Mouse (Mus musculus) E14TG2a.4 (cell line): ENCODE data around the gene Cebpe.
A peak's percentile ranks its signal among the peaks of the same experiment; 100 is the strongest.

ENCODE experiments used
- H3K27me3 ChIP-seq: 2 replicates; pipeline ENCODE4 v1.6.1; 2014; ENCODE audit warnings: low read length, control low read depth; ENCODE audit not compliant: insufficient read depth
- H3K36me3 ChIP-seq: 2 replicates; pipeline ENCODE4 v1.6.1; 2014; ENCODE audit warnings: low read length, control low read depth; ENCODE audit not compliant: insufficient read depth
- H3K4me1 ChIP-seq: replicated peaks from 2 replicates; pipeline ENCODE4 v1.6.1; 2014; ENCODE audit warnings: low read depth, low read length, control low read depth
- H3K4me3 ChIP-seq: replicated peaks from 2 replicates; pipeline ENCODE4 v1.5.1; 2014; ENCODE audit warnings: mild to moderate bottlenecking, low read length
- H3K9me3 ChIP-seq: 2 replicates; pipeline ENCODE4 v1.6.1; 2014; ENCODE audit warnings: low read length, control low read depth
- CTCF ChIP-seq: conservative IDR thresholded peaks from 2 replicates; pipeline ENCODE4 v1.5.1; 2014; ENCODE audit warnings: low read length
- NANOG ChIP-seq: IDR thresholded peaks from 2 replicates; pipeline ENCODE4 v1.6.1; 2014; ENCODE audit warnings: borderline replicate concordance, low read length, mixed read lengths
- POU5F1 ChIP-seq: IDR thresholded peaks from 2 replicates; pipeline ENCODE4 v1.6.1; 2014; ENCODE audit warnings: low read length, borderline replicate concordance

The Cebpe gene

DNA sequence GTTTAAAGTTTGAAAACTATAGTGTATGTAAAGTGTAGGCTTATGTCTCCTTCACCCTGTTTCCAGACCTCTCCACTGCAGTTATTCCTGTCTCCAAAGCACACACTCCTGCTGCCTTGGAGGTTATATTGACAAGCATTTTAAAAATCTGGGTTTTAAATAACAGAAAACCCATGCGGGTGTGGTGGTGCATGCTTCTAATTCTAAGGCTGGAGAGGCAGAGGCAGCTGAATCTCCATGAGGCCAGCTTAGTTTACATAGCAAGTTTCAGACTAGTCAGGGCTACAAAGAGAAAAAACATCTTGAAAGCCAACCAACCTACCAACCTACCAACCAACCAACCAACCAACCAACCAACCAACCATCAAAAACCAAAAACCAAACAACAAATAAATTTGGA is 3.4 kb upstream of the Cebpe start:
- no peak for TF ChIP-seq NANOG
- TF ChIP-seq CTCF: no peak
- no peak for TF ChIP-seq POU5F1
- peaks cover 23% of the 10 kb centered on the region for H3K27me3 ChIP-seq
- H3K4me1 ChIP-seq: peaks cover 42% of the 10 kb centered on the region
- no peaks in the 10 kb centered on the region for H3K36me3 ChIP-seq
- H3K9me3 ChIP-seq: peaks cover 8% of the 10 kb centered on the region; the same call in 1 of the 2 replicates
- peak overlapping the region; percentile 65; the same call in 1 of the 2 replicates for H3K4me3 ChIP-seq

DNA sequence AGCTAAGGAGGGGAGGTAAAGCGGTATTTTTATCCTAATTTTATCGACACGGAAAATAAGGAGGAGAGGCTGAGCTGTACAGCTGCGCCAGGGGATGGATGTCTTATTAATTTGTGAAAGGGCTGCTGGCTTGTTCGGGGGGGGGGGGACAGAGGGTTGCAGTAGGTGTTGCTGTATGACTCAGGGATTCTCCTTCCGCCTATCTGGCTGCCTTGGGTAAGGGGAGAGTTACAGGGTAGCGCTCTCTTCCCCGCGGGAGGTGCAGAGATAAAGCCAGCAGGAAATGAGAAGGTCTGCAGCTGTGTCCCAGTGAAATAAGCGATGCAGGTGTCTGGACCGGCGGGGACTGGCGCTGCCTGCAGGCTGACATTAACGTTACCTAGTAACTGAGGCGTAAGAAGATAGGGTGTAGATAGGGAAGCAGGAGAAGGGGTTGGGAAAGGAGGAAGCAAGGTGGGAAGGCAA is 2.7 kb upstream of the Cebpe start:
- peaks cover 31% of the 10 kb centered on the region for H3K27me3 ChIP-seq
- H3K36me3 ChIP-seq: no peaks in the 10 kb centered on the region
- H3K4me3 ChIP-seq: peak overlapping the region; percentile 65
- peaks cover 46% of the 10 kb centered on the region for H3K4me1 ChIP-seq
- H3K9me3 ChIP-seq: peaks cover 8% of the 10 kb centered on the region; the same call in 1 of the 2 replicates
- TF ChIP-seq POU5F1: no peak
- TF ChIP-seq CTCF: no peak
- TF ChIP-seq NANOG: no peak

DNA sequence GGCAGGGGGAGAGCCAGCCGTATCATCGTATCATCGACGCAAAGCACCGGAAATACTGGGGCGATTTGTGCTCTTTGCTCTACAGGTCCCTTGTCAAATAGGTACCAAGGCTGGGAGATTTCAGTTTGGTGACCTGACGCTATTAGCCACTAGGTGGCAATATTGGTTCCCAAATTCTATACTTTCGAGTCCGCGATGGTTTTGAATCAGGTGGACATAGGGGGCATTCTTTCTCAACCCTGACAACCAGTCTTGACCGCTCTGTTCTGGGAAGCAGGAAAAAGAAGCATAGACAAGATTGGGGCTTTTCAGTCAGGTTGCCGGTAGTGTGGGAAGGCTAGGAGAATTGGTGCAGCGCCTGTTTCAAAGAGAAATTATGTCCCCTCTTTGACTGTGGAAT is 2.1 kb upstream of the Cebpe start:
- no peaks in the 10 kb centered on the region for H3K36me3 ChIP-seq
- H3K9me3 ChIP-seq: peaks cover 8% of the 10 kb centered on the region; the same call in 1 of the 2 replicates
- H3K4me3 ChIP-seq: peak overlapping the region; percentile 65; the same call in 1 of the 2 replicates
- peaks cover 35% of the 10 kb centered on the region for H3K27me3 ChIP-seq
- peaks cover 46% of the 10 kb centered on the region for H3K4me1 ChIP-seq
- TF ChIP-seq NANOG (no peak), POU5F1 (no peak), CTCF (peak; percentile 88)

DNA sequence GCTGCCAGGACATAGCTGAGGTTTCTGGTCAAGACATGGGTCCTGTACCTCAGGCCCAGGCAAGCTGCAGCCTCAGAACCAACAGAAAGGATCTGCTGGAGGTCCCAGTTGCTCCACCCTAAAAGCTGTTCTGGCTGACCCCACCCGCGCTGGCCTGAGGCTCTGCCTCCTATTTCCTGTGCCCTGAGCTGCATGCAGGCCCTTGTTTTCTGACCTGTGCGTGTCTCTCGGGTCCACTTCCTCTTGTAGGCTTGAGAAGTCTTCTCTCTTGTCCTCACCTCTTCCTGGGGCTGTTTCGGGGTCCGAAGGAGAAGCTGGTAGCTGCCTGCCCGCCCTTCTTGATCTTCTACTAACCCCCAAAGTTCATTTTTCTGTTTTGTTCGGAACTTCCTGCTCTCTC is 887 bp upstream of the Cebpe start:
- peaks cover 8% of the 10 kb centered on the region; the same call in 1 of the 2 replicates for H3K9me3 ChIP-seq
- TF ChIP-seq POU5F1 (no peak), NANOG (no peak), CTCF (no peak)
- no peaks in the 10 kb centered on the region for H3K36me3 ChIP-seq
- peaks cover 36% of the 10 kb centered on the region for H3K27me3 ChIP-seq
- H3K4me3 ChIP-seq: no peak overlapping the region
- peaks cover 46% of the 10 kb centered on the region for H3K4me1 ChIP-seq

DNA sequence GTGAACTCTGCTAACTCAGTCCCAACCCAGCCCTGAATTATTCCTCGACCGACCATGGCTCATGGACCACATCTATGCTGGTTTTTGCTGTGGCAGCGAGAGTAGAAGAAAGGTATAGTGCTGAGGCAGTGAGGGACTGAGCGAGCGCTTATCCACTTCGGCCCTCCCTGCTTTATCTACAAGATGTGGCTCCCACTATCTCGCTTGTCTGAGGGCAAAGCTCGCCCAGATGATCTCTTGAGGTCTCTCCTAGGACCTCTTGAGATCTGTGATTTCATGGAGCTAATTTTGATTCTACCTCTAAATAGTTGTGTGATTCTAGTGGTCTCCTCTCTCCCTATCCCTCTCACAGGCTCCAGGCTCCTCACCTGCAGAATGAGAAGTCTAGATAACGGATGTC is 2.9 kb downstream of the Cebpe start:
- no peak for TF ChIP-seq NANOG
- Histone ChIP-seq H3K36me3 (no peaks in the 10 kb centered on the region), H3K4me1 (peaks cover 48% of the 10 kb centered on the region), H3K9me3 (no peaks in the 10 kb centered on the region), H3K4me3 (no peak overlapping the region), H3K27me3 (peaks cover 50% of the 10 kb centered on the region)

DNA sequence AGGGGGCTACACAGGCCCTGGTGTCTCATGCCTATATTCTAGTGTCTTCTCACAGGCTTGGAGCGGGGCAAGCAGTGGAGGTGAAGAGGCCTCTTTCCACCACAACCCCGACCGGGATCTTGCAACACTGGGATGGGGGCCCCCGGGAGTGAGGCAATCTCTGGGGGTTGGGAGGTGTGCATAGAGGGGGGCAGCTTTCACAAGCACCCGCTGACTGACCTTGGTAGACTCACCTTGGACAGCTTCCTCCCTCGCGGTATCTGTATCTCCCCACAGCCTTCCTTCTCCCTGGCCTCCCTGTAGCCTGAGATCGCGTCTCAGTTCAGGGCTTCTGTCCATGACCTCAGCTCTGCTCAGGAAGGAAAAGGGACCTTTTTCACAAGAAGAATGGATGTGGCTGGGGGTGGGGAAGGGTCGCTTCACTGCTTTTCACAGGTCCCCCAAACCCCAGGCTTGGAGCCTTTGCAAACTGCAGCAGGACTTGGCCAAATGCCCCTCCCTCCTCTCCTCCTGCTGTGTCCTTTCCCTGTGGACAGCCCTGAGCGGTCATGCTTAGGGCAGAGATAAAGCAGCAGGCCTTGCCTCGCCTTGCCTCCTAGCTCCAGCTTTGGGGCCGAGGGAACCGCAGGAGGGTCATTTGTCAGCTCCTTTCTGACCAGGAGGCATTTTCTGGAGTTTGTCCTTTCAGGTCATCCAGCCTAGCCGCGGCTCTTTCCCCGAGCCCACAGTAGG is 5.2 kb downstream of the Cebpe start:
- no peaks in the 10 kb centered on the region for H3K9me3 ChIP-seq
- peaks cover 33% of the 10 kb centered on the region for H3K4me1 ChIP-seq
- no peak overlapping the region for H3K4me3 ChIP-seq
- no peaks in the 10 kb centered on the region for H3K36me3 ChIP-seq
- H3K27me3 ChIP-seq: peaks cover 55% of the 10 kb centered on the region
- TF ChIP-seq NANOG (no peak), CTCF (no peak), POU5F1 (no peak)

DNA sequence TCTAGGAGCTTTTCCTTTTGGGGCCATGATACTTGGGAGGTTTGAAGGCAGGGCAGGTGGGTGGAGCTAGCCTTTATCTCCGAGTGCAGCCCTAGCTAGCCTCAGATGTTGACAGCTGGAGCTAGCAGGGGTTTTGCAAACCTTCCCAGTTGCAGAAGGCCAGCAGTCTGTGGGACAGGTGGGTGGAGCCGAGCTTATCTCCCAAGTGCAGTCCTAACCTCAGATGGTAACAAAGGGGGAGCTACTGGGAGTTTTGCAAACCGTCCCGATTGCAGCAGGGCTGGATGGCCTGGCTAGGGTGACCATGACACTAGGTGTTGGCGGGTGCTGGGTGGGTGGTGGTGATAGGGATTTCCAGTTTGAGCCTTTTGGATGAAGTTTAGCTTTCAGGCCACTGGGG is 6.1 kb downstream of the Cebpe start:
- no peaks in the 10 kb centered on the region for H3K36me3 ChIP-seq
- H3K4me3 ChIP-seq: no peak overlapping the region
- H3K27me3 ChIP-seq: peaks cover 46% of the 10 kb centered on the region
- no peak for TF ChIP-seq NANOG
- no peak for TF ChIP-seq POU5F1
- no peak for TF ChIP-seq CTCF
- peaks cover 27% of the 10 kb centered on the region for H3K4me1 ChIP-seq
- H3K9me3 ChIP-seq: no peaks in the 10 kb centered on the region

DNA sequence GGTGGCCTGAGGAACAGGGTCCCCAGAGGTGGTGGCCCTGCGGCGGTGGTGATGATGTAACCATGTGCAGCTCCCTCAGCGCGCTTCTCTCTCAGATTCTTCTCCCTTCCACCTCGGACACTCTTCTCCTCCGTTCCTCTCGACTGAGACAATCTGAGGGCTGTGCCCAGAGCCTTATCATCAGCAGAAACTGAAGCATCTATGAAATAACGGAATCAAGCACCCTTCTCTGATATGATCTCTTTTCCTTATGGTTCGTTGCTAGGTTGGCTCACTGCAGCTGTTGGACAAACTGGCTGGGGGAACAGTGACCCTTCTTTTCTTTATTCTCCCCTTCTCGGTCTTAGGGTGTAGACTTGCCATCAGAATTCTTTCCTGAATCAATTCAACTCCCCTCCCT is 8.8 kb downstream of the Cebpe start:
- Histone ChIP-seq H3K36me3 (no peaks in the 10 kb centered on the region), H3K4me1 (peaks cover 28% of the 10 kb centered on the region), H3K27me3 (peaks cover 33% of the 10 kb centered on the region), H3K9me3 (no peaks in the 10 kb centered on the region), H3K4me3 (no peak overlapping the region)
- TF ChIP-seq POU5F1 (no peak), NANOG (no peak), CTCF (no peak)

DNA sequence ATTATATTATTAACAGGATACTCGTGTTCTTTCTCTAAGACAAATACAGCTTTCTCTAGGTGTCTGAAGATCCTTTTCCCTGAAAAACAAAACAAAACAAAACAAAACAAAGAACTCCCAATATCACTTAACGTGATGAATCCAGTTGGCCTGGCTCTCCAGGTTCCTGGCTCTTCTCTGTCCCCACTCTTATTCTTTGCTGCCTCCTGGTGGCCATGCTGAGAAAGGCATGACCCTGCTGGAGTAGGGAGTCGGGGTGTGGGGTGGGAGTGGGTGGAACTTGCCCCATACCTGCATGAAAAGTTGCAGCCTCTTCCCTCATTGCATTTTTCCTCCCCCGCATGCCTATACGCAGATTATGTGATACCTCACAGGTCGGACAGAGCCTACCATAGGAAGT is 10.7 kb downstream of the Cebpe start:
- peaks cover 23% of the 10 kb centered on the region for H3K4me1 ChIP-seq
- no peak for TF ChIP-seq NANOG
- TF ChIP-seq POU5F1: no peak
- peak; percentile 92 for TF ChIP-seq CTCF

More for the DNA sequence above, 10.7 kb downstream of the Cebpe start:
- H3K4me3 ChIP-seq: no peak overlapping the region
- peaks cover 22% of the 10 kb centered on the region for H3K27me3 ChIP-seq
- H3K9me3 ChIP-seq: no peaks in the 10 kb centered on the region
- H3K36me3 ChIP-seq: no peaks in the 10 kb centered on the region
